Mouse (Mus musculus) left cerebral cortex, adult 8-10 months (tissue): ENCODE results near the gene Rftn1. TPM values are rescaled to one million over a fixed set of nuclear protein-coding genes. Genes with fewer than 3 reads are reported as not detected.
"Not testable (repeated sequence)": the region's sequence is repeated elsewhere in the genome, so short reads cannot be mapped to it uniquely, and the experiment has no call there.

Source experiments
- DNase-seq, 2 experiments: peaks; one replicate each; pipeline ENCODE4 v3.0.0; 2022; ENCODE audit warnings: low spot score in 2 of 2
- total RNA-seq, 4 experiments: library from RNA; stranded (reverse); gene quantifications; 2 replicates each; pipeline ENCODE4 v1.2.4; 2022

The Rftn1 gene
- total RNA-seq, 4 experiments from 2014 or later: 11.5 to 15.3 (median 13.1) TPM

DNA sequence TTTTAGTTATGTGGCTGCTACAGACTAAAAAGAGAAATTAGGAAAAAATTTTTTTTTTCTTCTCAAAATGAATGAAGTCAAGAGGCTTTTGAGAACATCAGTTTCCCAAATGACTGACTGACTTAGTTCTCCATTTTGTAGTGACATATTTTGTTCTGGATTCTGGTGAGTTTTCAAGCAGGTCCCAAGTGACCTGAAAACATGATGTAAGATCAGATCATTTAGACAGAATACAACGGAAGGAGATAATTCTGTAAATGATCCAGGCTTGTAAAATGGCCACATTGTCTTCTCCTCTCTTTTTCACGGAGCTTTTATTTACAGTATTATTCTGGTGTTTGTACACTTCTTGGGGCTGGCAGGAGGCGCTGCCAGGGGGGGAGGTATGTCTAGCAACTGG is 62.1 kb downstream of the Rftn1 start:
- DNase-seq: no peak

DNA sequence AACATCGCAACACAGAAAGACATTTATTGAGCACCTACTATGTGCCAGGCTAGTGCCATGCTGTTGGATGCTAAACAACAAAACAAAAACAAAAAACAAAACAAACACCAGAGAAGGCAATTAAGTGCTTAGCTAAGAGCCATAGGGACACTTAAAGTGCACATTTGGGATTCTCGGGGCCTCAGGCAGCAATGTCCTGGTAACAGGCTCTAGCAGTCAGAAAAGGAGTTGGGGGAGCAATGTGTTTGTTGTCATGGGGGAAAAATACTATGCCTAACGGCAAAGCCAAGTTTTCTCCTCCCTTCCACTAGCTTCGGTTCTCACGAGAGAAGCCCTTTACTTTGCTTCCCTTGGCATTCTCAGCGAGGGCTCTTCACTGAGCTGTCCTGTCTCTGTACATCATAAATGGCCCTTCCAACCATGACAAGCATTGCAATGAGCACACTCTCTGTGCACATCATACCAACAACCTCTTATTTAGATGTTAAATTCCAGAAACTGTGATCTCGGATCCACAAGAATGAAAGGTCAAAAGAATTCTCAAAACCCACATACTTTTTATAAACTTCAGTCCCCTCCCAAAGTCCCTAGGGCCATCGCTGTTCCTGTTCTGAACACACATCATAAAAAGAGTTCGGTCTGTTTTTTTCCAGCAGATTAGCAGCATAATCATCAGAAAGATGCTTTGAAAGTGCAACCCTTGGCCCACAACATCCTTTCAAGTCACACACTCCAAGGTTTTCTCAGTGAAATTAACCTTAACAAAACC is 63.2 kb downstream of the Rftn1 start:
- no peak for DNase-seq

DNA sequence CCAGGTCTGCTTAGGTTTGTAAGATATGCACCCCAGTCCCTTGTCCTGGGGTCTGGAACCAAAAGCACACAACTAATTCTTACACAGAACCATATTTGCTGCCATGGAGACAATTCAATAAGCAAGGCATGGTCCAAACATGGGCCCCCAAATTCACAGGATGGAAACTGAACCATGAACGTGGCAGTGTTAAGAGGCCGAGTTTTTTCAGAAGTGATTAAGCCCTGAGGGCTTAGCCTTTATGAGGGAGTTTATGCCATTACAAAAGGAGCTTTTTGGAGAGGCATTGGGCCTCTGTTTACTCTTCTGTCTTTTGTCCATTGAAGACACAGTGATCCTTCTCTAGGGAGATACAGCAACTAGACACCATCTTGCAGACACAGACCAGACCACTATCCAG is 63.9 kb downstream of the Rftn1 start:
- DNase-seq: no peak

DNA sequence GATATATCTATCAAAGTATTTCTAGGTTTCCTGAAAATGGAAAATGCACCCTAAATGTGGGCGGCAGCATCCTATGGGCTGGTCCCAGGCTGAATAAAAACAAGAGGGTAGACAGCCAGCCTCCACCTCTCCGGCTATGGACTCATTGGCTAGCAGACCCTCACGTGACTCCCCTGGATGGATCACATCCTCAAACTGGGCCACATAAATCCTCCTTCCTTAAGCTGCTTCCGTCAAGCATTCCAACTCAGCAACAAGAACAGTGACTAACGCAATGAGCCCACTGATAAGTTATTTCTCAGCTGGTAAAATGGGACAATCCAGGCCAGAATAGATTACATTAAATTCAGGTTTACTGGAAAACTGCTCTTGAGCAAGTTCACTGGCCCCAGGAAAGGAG is 64.6 kb downstream of the Rftn1 start:
- DNase-seq: no peak

DNA sequence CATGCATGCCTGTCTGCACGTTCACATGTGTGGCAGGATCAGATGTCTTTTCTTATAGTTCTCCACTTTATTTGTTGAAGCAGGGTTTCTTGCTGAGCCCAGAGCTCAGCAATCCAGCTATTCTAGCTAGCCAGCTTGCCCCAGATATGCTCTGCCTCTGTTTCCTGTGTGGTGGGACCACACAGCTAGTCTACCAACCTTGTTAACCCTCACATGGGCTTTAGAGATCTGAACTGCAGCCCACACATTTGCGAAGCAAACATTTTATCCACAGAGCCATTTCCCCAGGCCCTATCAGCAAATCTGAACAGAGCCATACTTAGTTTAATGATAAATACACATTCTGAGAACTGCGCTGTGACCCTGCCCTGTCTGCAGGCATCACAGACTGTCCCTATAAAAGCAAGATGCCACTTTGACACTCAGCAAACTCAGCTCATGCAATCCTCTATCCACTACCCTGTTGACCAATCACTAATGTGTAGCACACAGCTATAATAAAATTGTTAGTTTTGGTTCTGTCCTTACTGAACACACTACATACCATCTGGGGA is 65.2 kb downstream of the Rftn1 start:
- DNase-seq: no peak

DNA sequence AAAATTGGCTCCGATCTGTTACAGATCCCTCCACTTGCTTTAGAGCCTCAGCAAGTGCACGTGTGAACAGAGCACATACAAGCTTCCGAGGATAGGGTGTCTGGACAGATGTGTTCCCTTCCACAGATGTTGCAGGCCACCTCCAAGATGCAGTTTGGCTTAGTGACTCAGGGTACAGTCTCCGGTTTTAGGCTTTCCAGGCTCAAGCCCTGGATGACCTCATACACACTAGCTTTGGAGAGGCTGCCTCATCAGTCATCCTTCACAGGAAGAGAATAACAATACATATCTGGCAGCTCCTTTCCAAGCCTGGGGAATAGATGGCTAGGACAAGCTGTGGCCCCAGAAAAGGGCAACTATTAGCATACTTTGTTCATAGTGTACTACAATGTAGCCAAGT is 65.8 kb downstream of the Rftn1 start:
- DNase-seq: no peak

- no peak for DNase-seq
These were observed 67.9 kb downstream of the Rftn1 start for GRCm38 (mm10) chr17:50122555-50122954.

GRCm38 (mm10) chr17:50120098-50120497 is 70.4 kb downstream of the Rftn1 start:
- no peak for DNase-seq

DNA sequence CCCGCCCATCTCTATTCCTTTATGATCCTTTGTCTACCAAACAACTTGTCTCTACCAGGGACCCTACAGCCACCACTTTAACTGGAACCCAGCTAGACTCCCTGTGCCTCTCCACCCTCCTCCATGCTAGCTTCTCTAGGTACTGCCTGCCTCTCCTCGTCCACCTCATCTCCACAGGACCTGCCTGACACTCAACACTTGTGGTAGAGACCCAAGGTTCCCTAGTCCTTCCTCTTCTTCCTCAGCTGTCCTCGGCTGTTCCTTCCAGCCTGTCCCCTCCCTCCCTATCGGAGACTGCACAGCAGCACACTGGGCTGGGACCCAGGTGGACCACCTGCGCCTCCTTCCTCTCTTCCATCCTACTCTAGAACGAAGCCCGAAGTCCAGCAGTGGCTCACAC is 73.0 kb downstream of the Rftn1 start:
- DNase-seq: no peak

- no peak for DNase-seq
These were observed 73.5 kb downstream of the Rftn1 start for GRCm38 (mm10) chr17:50116980-50117379.

- not testable (repeated sequence) for DNase-seq
These were observed 74.1 kb downstream of the Rftn1 start for GRCm38 (mm10) chr17:50116401-50116800.

GRCm38 (mm10) chr17:50115716-50116115 is 74.8 kb downstream of the Rftn1 start:
- DNase-seq: not testable (repeated sequence)

DNA sequence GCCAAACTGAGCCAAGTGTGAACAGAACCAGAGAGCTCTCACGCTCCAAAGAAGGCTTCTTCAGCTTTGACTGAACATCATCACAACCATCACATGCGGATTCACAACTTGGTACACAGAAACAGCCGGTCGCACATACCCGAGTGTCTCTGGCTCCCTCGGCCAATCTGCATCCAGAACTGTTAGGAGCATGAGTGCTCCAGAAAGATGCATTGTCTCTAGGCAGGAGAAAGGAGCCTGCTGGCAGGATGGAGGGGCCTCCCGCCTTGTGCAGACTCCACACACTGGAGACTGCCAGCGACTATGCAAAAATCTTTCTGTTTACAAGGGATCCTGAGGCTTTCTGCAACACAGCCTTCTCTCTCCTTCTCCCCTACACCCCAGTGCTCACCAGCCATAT is 75.8 kb downstream of the Rftn1 start:
- DNase-seq: no peak

DNA sequence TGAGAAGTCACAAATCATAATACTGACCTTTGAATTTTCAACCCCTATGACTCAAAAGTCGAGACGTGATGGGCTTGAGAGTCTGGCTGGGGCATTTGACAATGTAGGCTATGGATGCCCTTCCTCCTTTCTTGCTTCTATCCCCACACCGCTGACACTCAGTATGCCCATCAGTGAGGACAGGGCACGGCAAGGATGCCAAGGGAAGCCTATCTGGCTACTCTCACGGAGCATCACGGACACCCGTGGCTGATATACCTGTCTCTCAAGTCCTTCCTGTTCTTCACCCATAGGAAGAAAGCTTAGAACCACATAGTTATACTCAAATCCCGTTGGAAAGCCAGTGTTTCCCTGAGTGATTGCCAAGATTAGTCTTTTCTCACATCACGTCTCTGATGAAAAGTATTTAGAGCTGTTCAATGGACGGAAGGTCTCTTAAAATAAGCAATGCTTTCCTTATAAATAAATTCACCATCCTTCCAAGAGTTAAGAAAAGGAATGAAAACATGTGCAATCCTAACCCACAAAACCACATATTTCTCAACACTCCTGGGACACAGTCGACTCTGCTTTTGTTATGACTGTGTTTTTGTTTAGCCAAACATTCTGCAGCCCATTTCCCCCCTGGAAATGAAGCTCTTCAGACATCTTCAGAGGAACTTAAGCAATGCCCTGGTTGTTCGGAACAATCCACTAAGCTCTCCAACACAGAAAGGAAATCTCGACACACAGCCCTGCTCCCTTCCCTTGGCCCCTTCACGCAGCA is 79.6 kb downstream of the Rftn1 start:
- no peak for DNase-seq

GRCm38 (mm10) chr17:50106811-50107210 is 83.7 kb downstream of the Rftn1 start:
- DNase-seq: no peak

- no peak for DNase-seq
These were observed 86.3 kb downstream of the Rftn1 start for GRCm38 (mm10) chr17:50104131-50104530.

- no peak for DNase-seq
These were observed 89.1 kb downstream of the Rftn1 start for GRCm38 (mm10) chr17:50101416-50101815.

DNA sequence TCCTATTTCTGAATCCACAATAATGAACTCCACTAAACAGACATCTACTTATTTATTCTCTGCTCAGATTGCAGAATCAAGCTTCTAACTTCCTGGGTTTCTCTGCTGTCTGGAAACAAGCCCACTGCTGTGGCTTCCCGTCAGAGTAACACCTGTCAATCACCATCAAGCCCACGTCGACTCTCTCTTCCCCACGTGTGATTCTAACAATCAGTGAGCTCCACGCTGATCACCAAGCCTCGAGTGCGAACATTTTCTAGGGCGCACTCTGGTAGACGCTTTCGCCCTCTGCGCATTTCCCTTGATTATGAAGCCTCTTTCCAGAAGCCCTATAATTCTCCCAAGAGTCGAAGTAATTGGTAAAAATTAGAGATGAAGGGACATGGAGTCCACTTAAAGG is 90.4 kb downstream of the Rftn1 start:
- no peak for DNase-seq

DNA sequence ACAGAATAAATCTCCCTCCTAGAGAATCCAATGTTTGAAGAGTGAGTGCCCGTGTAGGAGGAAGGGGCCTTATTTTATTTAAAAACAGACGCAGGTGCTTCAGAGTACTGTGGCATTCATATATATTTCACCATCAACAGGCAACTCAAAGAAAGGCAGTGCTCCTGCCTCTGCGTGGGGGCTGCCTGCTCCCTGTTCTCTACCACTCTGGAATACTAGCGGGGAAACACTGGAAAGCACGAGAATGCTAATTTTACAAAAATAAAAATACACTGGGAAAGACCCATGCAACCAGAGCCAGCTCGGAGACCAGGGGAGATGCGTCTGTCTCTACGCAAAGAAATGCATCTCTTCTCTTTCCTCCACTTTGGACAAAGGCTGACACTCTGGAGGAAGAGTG is 91.1 kb downstream of the Rftn1 start:
- DNase-seq: no peak

DNA sequence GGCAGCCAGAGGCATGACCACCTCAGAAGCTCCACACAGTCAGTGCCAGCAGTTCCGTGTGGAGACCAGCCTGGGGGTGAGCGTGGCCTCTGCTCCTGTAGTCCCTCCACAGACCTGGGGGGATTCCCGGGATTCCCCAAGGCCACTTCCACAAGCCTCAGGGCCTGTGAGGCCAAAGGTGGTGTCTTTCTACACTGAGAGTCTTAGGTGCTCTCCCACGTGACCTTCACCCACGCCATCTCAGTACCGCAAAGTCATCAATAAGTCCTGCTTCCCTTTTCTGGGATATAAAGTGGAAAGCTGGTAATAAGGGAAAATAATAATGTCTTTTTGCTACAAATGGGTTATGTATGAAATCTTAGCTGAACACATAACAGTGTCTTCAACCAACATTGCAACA is 92.2 kb downstream of the Rftn1 start:
- no peak for DNase-seq

DNA sequence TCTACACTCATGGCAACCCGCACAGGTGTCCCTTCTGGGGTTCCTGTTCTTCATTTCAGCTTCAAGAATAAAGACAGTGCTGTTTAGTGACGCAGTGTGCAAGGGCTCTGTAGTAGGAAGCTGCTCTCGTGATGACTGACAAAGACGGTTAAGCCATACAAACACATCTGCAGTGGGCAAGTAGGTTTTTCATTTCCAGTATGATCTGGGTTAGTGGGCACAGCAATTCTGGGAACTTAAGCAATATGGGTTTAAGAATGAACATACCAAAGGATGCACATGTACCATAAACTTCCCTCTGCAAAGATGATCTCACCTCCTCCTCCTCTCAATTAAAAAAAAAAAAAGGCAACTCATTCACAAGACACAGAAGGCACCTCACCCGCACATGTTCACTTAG is 92.6 kb downstream of the Rftn1 start:
- no peak for DNase-seq

- DNase-seq: no peak
These were observed 94.2 kb downstream of the Rftn1 start for GRCm38 (mm10) chr17:50096305-50096704.

DNA sequence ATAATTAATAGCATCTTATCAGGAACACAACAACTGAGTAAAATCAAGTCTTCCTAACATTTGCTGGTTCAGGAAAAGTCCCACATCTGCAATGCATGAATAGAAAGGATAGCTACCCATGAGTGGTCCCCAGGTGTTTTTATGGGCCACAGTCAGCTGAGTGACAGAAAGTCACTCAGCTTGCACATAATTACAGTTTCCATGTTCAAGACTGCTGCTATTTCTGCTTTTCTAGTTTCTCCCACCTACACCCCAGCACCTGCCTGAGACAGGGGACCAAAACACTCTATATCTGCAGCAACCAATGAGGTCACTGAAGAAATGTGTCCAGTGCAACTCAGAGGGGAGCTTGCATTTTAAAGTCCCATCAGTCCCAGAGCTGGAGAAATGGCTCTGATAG is 95.9 kb downstream of the Rftn1 start:
- DNase-seq: no peak
